Mouse (Mus musculus) heart, embryonic 16.5 days (tissue): ENCODE measurements around the gene Galntl6. TPM values are rescaled to one million over a fixed set of nuclear protein-coding genes. Genes with fewer than 3 reads are reported as not detected.

Source experiments
- ATAC-seq: fragments of 200-750 bp; cut with Nextera tagmentation; replicated peaks from 2 replicates; pipeline ENCODE4 v1.8.0; 2017; ENCODE audit warnings: moderate number of reproducible peaks; ENCODE audit not compliant: insufficient read depth, low FRiP score; ENCODE audit errors: extremely low read depth
- H3K27ac ChIP-seq: fragments of 300-500 bp; sonication (generic); 2 replicates; pipeline ENCODE4 v1.5.1; 2014; ENCODE audit warnings: mild to moderate bottlenecking, low read length, control low read depth, moderate library complexity
- H3K27me3 ChIP-seq: fragments of 300-500 bp; sonication (generic); 2 replicates; pipeline ENCODE4 v1.6.1; 2014; ENCODE audit warnings: low read length, mixed read lengths; ENCODE audit not compliant: control insufficient read depth, insufficient read depth
- H3K36me3 ChIP-seq: fragments of 300-500 bp; sonication (generic); 2 replicates; pipeline ENCODE4 v1.6.1; 2014; ENCODE audit not compliant: control insufficient read depth, insufficient read depth
- H3K4me1 ChIP-seq: fragments of 300-500 bp; sonication (generic); 2 replicates; pipeline ENCODE4 v1.6.1; 2014; ENCODE audit warnings: low read length, mixed read lengths; ENCODE audit not compliant: control insufficient read depth, insufficient read depth
- H3K4me2 ChIP-seq: fragments of 300-500 bp; sonication (generic); 2 replicates; pipeline ENCODE4 v1.6.1; 2014; ENCODE audit warnings: low read depth, mild to moderate bottlenecking, control low read depth, low read length
- H3K4me3 ChIP-seq: fragments of 300-500 bp; sonication (generic); 2 replicates; pipeline ENCODE4 v1.5.1; 2014; ENCODE audit warnings: mild to moderate bottlenecking, control low read depth, low read length
- H3K9ac ChIP-seq: fragments of 300-500 bp; sonication (generic); 2 replicates; pipeline ENCODE4 v1.6.1; 2014; ENCODE audit warnings: low read length, control low read depth
- H3K9me3 ChIP-seq: fragments of 300-500 bp; sonication (generic); replicated peaks from 2 replicates; pipeline ENCODE4 v1.6.1; 2016; ENCODE audit warnings: low read length; ENCODE audit not compliant: control insufficient read depth
- WGBS: fragments of 180-500 bp; shearing (Covaris S2); extraction: QIAGEN DNeasy Blood & Tissue Kit; methylation state at CpG from one replicate; pipeline ENCODE4 v1.1.7; 2014; 5-methylcytosine and 5-hydroxymethylcytosine counted together
- polyA plus RNA-seq: library from polyadenylated mRNA; unstranded; fragments of >200 nt; fragmentation: Nextera tagmentation; extraction: Ambion mirVana; gene quantifications from 2 replicates; pipeline ENCODE4 v1.2.1, GENCODE M21; 2015

Galntl6 gene
- polyA plus RNA-seq, 1 experiment from 2014 or later = 0.03 TPM

- ATAC-seq = no peak
- Histone ChIP-seq H3K4me1 (no peaks in the 10 kb centered on the region), H3K9me3 (no peaks in the 10 kb centered on the region), H3K9ac (no peak overlapping the region), H3K27ac (no peak overlapping the region), H3K4me3 (no peak overlapping the region), H3K4me2 (no peak overlapping the region), H3K36me3 (no peaks in the 10 kb centered on the region), H3K27me3 (no peaks in the 10 kb centered on the region)
Measured at GRCm38 (mm10) chr8:57757476-57757875, 1155.0 kb downstream of the Galntl6 start.

DNA sequence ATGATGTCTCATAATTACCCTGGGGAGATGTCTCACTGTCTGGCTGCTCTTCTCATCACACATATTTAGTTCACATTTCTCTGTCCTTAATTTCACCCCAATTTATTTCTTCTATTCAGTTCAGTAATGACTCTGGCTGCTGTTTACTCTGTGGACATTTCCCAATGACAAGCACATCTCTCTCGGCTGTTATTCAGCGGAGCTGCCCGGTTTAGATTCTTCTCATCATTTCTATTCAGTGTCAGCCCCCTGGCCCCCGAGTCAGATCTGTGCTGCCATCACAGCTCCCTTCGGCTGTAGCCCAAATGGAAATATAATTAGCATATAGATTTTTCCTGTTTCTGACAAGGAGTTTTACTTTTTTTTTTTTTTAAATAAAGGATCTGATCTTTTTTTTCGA is 1158.4 kb downstream of the Galntl6 start:
- no peak overlapping the region for H3K27ac ChIP-seq
- H3K36me3 ChIP-seq = no peaks in the 10 kb centered on the region
- no peak overlapping the region for H3K9ac ChIP-seq
- no peak for ATAC-seq
- no peaks in the 10 kb centered on the region for H3K27me3 ChIP-seq
- no peaks in the 10 kb centered on the region for H3K4me1 ChIP-seq
- 71% methylated on average over 6 of the region's 6 CpGs for WGBS
- no peak overlapping the region for H3K4me2 ChIP-seq
- no peaks in the 10 kb centered on the region for H3K9me3 ChIP-seq
- no peak overlapping the region for H3K4me3 ChIP-seq

GRCm38 (mm10) chr8:57743636-57744035 is 1168.8 kb downstream of the Galntl6 start:
- no peaks in the 10 kb centered on the region for H3K4me1 ChIP-seq
- WGBS = 80% methylated on average over 12 of the region's 12 CpGs
- H3K36me3 ChIP-seq = no peaks in the 10 kb centered on the region
- H3K27me3 ChIP-seq = no peaks in the 10 kb centered on the region
- no peak for ATAC-seq
- no peaks in the 10 kb centered on the region for H3K9me3 ChIP-seq
- H3K4me3 ChIP-seq = no peak overlapping the region
- H3K27ac ChIP-seq = no peak overlapping the region
- H3K9ac ChIP-seq = no peak overlapping the region
- H3K4me2 ChIP-seq = no peak overlapping the region

GRCm38 (mm10) chr8:57741983-57742382 is 1170.5 kb downstream of the Galntl6 start:
- no peaks in the 10 kb centered on the region for H3K9me3 ChIP-seq
- H3K4me1 ChIP-seq = no peaks in the 10 kb centered on the region
- no peak for ATAC-seq
- 68% methylated on average over 6 of the region's 6 CpGs for whole genome bisulfite sequencing
- no peaks in the 10 kb centered on the region for H3K36me3 ChIP-seq
- H3K27ac ChIP-seq = no peak overlapping the region
- H3K9ac ChIP-seq = no peak overlapping the region
- no peaks in the 10 kb centered on the region for H3K27me3 ChIP-seq
- no peak overlapping the region for H3K4me3 ChIP-seq
- no peak overlapping the region for H3K4me2 ChIP-seq

GRCm38 (mm10) chr8:57741309-57741708 is 1171.1 kb downstream of the Galntl6 start:
- Histone ChIP-seq H3K36me3 (no peaks in the 10 kb centered on the region), H3K4me2 (no peak overlapping the region), H3K9ac (no peak overlapping the region), H3K27ac (no peak overlapping the region), H3K9me3 (no peaks in the 10 kb centered on the region), H3K27me3 (no peaks in the 10 kb centered on the region), H3K4me3 (no peak overlapping the region), H3K4me1 (no peaks in the 10 kb centered on the region)
- 62% methylated on average over 8 of the region's 8 CpGs for WGBS
- ATAC-seq = no peak

DNA sequence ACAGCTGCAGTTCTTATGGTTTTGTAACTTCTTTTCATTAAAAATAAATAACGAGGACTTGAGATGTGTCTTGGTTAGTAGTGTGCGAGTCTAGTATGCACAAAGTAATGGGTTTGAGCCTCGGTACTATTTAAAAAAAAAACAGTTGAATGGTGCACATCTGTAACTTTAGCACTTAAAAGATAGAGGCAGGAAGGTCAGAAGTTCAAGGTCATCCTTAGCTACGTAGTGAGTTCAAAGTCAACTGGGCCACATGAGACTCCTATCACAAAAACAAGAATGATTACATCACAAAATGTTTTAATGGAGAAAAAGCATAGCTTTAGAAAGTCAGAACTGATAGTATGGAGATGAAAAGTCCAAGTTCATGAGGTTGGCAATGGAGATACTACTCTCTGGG is 1175.2 kb downstream of the Galntl6 start:
- no peak overlapping the region for H3K27ac ChIP-seq
- no peak overlapping the region for H3K4me3 ChIP-seq
- WGBS = 74% methylated on average over 4 of the region's 4 CpGs
- no peaks in the 10 kb centered on the region for H3K9me3 ChIP-seq
- H3K4me1 ChIP-seq = no peaks in the 10 kb centered on the region
- no peaks in the 10 kb centered on the region for H3K27me3 ChIP-seq
- no peak for ATAC-seq
- H3K4me2 ChIP-seq = no peak overlapping the region
- no peak overlapping the region for H3K9ac ChIP-seq
- no peaks in the 10 kb centered on the region for H3K36me3 ChIP-seq

GRCm38 (mm10) chr8:57732795-57733194 is 1179.6 kb downstream of the Galntl6 start:
- no peak overlapping the region for H3K4me3 ChIP-seq
- ATAC-seq = no peak
- no peaks in the 10 kb centered on the region for H3K9me3 ChIP-seq
- H3K4me1 ChIP-seq = no peaks in the 10 kb centered on the region
- H3K36me3 ChIP-seq = no peaks in the 10 kb centered on the region
- H3K9ac ChIP-seq = no peak overlapping the region
- 54% methylated on average over 2 of the region's 2 CpGs for WGBS
- no peak overlapping the region for H3K27ac ChIP-seq
- H3K4me2 ChIP-seq = no peak overlapping the region
- H3K27me3 ChIP-seq = no peaks in the 10 kb centered on the region

DNA sequence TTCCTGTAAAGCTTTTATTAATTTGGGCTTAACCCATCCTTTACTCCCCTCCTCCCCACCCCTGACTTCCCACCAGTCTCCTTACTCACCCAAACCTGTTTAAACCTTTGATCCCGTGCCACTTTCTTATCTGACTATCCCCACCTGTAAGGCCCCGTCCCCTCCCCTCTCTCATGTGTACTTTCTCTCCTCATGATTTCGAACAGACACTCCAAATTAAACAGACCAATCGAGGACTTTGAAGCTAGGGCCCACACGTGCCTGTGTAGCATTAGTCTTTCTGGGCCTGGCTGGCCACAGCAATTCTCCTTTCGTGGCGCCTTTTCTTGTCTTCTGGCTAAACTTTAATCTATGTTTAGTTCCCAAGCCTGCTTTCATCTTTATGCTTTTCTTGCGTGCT is 1180.8 kb downstream of the Galntl6 start:
- no peak overlapping the region for H3K27ac ChIP-seq
- H3K9me3 ChIP-seq = no peaks in the 10 kb centered on the region
- 72% methylated on average over 8 of the region's 8 CpGs for WGBS

GRCm38 (mm10) chr8:57728276-57728675 is 1184.2 kb downstream of the Galntl6 start:
- no peak for ATAC-seq
- no peak overlapping the region for H3K27ac ChIP-seq
- WGBS = 73% methylated on average over 2 of the region's 2 CpGs

More for the DNA sequence above, 1180.8 kb downstream of the Galntl6 start:
- no peaks in the 10 kb centered on the region for H3K36me3 ChIP-seq
- no peak overlapping the region for H3K4me3 ChIP-seq
- ATAC-seq = no peak
- no peak overlapping the region for H3K4me2 ChIP-seq
- H3K9ac ChIP-seq = no peak overlapping the region
- no peaks in the 10 kb centered on the region for H3K27me3 ChIP-seq
- no peaks in the 10 kb centered on the region for H3K4me1 ChIP-seq

More at GRCm38 (mm10) chr8:57728276-57728675, 1184.2 kb downstream of the Galntl6 start:
- Histone ChIP-seq H3K9ac (no peak overlapping the region), H3K9me3 (no peaks in the 10 kb centered on the region), H3K4me1 (peaks cover 3% of the 10 kb centered on the region; the same call in 1 of the 2 replicates), H3K36me3 (no peaks in the 10 kb centered on the region), H3K27me3 (no peaks in the 10 kb centered on the region), H3K4me2 (no peak overlapping the region), H3K4me3 (no peak overlapping the region)
